Mouse (Mus musculus) midbrain, embryonic 13.5 days (tissue): ENCODE results near the gene Pafah1b3. TPM values are rescaled to one million over a fixed set of nuclear protein-coding genes. Genes with fewer than 3 reads are reported as not detected.
"Not testable (repeated sequence)": the region's sequence is repeated elsewhere in the genome, so short reads cannot be mapped to it uniquely, and the experiment has no call there.

Experiments
- ATAC-seq: fragments of 200-750 bp; cut with Nextera tagmentation; 2 replicates; pipeline ENCODE4 v1.8.0; 2017; ENCODE audit warnings: mild to moderate bottlenecking, moderate TSS enrichment, moderate library complexity
- H3K27ac ChIP-seq: fragments of 300-500 bp; sonication (generic); 2 replicates; pipeline ENCODE4 v1.5.1; 2015; ENCODE audit warnings: inconsistent platforms, mild to moderate bottlenecking, moderate library complexity
- H3K27me3 ChIP-seq: fragments of 300-500 bp; sonication (generic); 2 replicates; pipeline ENCODE4 v1.6.1; 2015; ENCODE audit warnings: mild to moderate bottlenecking, inconsistent platforms
- H3K36me3 ChIP-seq: fragments of 300-500 bp; sonication (generic); 2 replicates; pipeline ENCODE4 v1.6.1; 2015; ENCODE audit warnings: mild to moderate bottlenecking, inconsistent platforms
- H3K4me1 ChIP-seq: fragments of 300-500 bp; sonication (generic); replicated peaks from 2 replicates; pipeline ENCODE4 v1.6.1; 2015; ENCODE audit warnings: inconsistent platforms
- H3K4me2 ChIP-seq: fragments of 300-500 bp; sonication (generic); replicated peaks from 2 replicates; pipeline ENCODE4 v1.6.1; 2015; ENCODE audit warnings: moderate library complexity, mild to moderate bottlenecking, inconsistent platforms
- H3K4me3 ChIP-seq: fragments of 300-500 bp; sonication (generic); replicated peaks from 2 replicates; pipeline ENCODE4 v1.5.1; 2015; ENCODE audit warnings: mild to moderate bottlenecking, inconsistent platforms
- H3K9ac ChIP-seq: fragments of 300-500 bp; sonication (generic); replicated peaks from 2 replicates; pipeline ENCODE4 v1.6.1; 2015; ENCODE audit warnings: mild to moderate bottlenecking, inconsistent platforms
- H3K9me3 ChIP-seq: fragments of 300-500 bp; sonication (generic); 2 replicates; pipeline ENCODE4 v1.6.1; 2016; ENCODE audit warnings: mild to moderate bottlenecking, inconsistent platforms
- WGBS: fragments of 180-500 bp; shearing (Covaris S2); methylation state at CpG from one replicate; pipeline ENCODE4 v1.1.7; 2015; 5-methylcytosine and 5-hydroxymethylcytosine counted together
- polyA plus RNA-seq: library from polyadenylated mRNA; unstranded; fragments of >200 nt; fragmentation: Nextera tagmentation; extraction: Ambion mirVana; gene quantifications from 2 replicates; pipeline ENCODE4 v1.2.1, GENCODE M21; 2015

The Pafah1b3 gene
- 665 and 668 TPM in 2 replicates for polyA plus RNA-seq

DNA sequence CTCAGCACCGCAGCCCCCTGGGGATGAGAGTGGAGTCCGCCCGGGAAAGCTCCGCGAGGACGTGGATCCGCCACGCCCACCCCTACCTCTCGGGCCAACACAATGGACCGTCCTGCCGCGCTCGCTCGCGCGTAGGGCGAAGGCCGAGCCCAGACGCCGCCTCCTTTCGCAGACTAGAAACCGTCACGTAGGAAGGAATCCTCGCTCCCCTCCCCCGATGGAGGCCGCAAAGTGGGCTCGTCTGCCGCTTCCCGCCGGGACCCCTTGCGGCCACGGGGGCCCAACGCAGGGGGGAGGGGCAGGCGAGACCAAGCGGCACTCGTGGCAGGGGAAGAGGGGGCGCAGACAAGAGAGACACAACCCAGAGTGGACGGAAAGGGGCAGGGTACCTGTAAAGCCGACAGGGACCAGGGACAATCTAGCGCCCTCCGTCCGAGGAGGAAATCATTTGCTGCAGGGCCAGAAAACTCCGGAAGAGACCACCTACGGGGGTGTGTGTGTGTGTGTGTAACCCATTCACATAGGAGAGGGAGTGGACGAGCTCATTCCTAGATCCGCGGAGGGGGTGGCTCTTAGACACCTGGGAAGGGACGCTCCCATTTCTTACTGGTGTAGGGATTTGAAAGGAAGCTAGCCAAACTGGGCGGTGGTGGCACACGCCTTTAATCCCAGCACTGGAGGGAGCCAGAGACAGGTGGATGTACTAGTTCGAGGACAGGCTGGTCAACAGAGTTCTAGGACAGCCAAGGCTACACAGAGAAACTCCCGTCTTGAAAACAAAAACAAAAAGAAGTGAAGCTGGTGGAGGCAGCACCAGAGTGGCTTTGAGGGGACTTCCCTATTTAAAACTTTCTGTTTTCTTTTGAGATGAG lies at the start of gene Pafah1b3:
Pafah1b3 (minus strand) TSS at position 533 of the 872 bp plus-strand sequence.
- Histone ChIP-seq H3K9ac (peak within 1 kb of the TSS; percentile 97), H3K27me3 (no peaks in the 10 kb centered on the region; the same call in 1 of the 2 replicates), H3K27ac (peak within 1 kb of the TSS; percentile 99), H3K9me3 (no peaks in the 10 kb centered on the region), H3K36me3 (peaks cover 35% of the 10 kb centered on the region), H3K4me2 (peak within 1 kb of the TSS; percentile 74), H3K4me3 (peak within 1 kb of the TSS; percentile 90), H3K4me1 (peaks cover 36% of the 10 kb centered on the region)
- WGBS: under 1% methylated on average over 52 of the region's 52 CpGs
- peak; percentile 91 for ATAC-seq

DNA sequence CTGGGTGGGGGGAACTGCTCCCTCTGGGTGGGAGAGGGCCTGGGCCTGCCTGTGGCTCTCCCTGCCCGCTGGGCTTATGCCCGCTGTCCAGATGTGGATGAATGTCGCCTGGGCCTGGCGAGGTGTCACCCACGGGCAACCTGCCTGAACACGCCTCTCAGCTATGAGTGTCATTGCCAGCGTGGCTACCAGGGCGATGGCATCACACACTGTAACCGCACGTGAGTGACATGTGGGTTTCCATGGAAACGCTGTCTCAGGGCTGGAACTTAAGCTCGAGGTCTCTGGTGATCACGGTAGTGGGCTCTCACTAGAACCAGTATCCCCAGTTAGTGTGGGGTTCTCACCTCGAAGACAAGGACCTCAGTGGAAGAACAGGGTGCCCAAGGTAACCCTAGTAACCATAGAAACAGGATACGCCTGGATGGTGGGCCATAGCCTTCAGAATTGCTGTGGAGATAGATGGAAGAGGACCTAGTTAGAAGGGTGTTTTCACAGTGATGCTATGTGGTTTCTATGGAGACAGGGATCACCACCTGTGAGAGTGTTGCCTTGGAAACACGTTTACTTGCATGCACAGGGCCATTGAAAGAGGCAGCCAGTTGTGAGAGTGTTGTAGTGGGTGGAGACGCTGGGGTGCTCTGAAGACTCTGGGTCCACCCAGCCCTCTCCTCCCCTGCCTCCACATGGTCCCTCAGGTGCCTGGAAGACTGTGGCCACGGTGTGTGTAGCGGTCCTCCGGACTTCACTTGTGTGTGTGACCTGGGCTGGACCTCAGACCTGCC lies 43.4 kb upstream of the Pafah1b3 start:
- Histone ChIP-seq H3K27me3 (no peaks in the 10 kb centered on the region), H3K9ac (no peak overlapping the region), H3K4me1 (peaks cover 7% of the 10 kb centered on the region), H3K9me3 (no peaks in the 10 kb centered on the region), H3K27ac (no peak overlapping the region), H3K36me3 (peaks cover 80% of the 10 kb centered on the region), H3K4me2 (no peak overlapping the region), H3K4me3 (no peak overlapping the region)
- WGBS: 69% methylated on average over 19 of the region's 20 CpGs
- peak; percentile 65 for ATAC-seq

DNA sequence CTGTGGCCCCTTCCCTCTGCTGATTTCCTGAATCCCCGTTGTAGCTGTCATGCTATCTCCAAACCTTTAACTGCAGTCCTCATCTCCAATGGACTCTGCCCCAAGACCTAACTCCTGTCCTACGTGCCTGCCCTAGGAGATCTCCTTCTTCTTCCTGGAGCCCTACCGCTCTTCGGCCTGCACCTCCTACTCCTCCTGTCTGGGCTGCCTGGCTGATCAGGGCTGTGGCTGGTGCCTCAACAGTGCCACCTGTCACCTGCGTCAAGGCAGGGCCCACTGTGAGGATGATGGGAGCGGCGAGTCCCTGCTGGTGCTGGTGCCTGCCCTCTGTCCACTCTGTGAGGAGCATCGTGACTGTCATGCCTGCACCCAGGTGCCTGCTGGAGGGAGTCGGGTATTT lies 41.5 kb upstream of the Pafah1b3 start:
- Histone ChIP-seq H3K9ac (no peak overlapping the region), H3K36me3 (peaks cover 84% of the 10 kb centered on the region)

DNA sequence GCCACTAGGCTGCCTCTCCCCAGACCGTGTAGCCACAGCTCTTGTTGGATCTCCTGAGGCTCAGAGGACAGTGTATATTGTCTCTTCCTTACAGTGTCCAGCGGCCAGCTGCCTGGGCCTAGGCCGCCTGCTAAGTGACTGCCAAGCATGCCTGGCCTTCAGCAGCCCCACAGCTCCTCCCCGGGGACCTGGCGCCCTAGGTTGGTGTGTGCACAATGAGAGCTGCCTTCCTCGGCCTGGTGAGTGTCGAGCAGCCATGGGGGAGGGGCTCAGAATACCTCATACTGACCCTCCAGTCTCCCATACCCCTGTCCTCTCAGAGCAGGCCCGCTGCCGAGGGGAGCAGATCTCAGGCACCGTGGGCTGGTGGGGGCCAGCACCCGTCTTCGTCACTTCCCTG lies 36.7 kb upstream of the Pafah1b3 start:
- H3K27ac ChIP-seq: no peak overlapping the region
- H3K36me3 ChIP-seq: peaks cover 75% of the 10 kb centered on the region
- no peak overlapping the region for H3K4me3 ChIP-seq
- H3K4me1 ChIP-seq: 0 out of 2 replicates have a peak, but pooled peaks cover 3% of the 10 kb centered on the region
- H3K9me3 ChIP-seq: no peaks in the 10 kb centered on the region
- 84% methylated on average over 12 of the region's 12 CpGs for WGBS
- H3K4me2 ChIP-seq: no peak overlapping the region
- H3K9ac ChIP-seq: no peak overlapping the region
- ATAC-seq: peak; percentile 35
- H3K27me3 ChIP-seq: no peaks in the 10 kb centered on the region

More for the DNA sequence above, 41.5 kb upstream of the Pafah1b3 start:
- Histone ChIP-seq H3K27ac (no peak overlapping the region), H3K27me3 (no peaks in the 10 kb centered on the region), H3K4me1 (peaks cover 7% of the 10 kb centered on the region), H3K4me3 (no peak overlapping the region), H3K9me3 (no peaks in the 10 kb centered on the region), H3K4me2 (no peak overlapping the region)
- WGBS: 91% methylated on average over 9 of the region's 9 CpGs
- ATAC-seq: no peak

DNA sequence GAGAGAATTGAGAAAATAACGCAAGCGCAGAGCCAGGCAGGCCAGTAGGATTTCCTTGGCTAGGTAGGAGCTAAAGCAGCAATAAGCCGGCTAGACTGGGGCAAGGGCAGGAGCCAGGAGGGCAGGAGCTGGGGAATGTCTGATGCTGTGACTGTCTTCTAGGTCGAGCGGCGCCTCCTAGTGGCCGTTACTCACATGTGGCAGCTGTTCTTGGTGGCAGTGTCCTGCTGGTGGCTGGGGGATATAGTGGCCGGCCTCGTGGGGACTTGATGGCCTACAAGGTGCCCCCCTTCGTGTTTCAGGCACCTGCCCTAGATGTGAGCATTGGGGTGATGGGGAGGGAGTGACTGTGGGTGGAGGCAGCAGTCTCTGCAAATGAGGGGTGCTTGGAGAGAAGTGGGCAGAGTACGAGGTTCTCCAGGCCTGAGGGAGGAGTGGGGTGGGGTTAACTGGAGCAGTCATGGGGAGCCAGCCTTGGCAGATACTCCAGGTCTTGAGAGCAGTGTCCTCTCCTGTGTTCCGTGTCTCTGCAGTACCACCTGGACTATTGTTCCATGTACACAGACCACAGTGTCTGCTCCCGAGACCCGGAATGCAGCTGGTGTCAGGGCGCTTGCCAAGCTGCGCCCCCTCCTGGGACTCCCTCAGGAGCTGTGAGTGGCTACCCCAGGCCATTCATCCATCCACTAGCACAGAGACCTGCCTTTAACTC lies 36.0 kb upstream of the Pafah1b3 start:
- peaks cover 75% of the 10 kb centered on the region for H3K36me3 ChIP-seq
- no peak overlapping the region for H3K27ac ChIP-seq
- peak; percentile 76 for ATAC-seq
- no peak overlapping the region for H3K4me3 ChIP-seq
- no peak overlapping the region for H3K9ac ChIP-seq
- no peaks in the 10 kb centered on the region for H3K9me3 ChIP-seq
- WGBS: 41% methylated on average over 16 of the region's 16 CpGs
- 0 out of 2 replicates have a peak, but pooled peaks cover 3% of the 10 kb centered on the region for H3K4me1 ChIP-seq
- H3K27me3 ChIP-seq: no peaks in the 10 kb centered on the region
- H3K4me2 ChIP-seq: no peak overlapping the region

DNA sequence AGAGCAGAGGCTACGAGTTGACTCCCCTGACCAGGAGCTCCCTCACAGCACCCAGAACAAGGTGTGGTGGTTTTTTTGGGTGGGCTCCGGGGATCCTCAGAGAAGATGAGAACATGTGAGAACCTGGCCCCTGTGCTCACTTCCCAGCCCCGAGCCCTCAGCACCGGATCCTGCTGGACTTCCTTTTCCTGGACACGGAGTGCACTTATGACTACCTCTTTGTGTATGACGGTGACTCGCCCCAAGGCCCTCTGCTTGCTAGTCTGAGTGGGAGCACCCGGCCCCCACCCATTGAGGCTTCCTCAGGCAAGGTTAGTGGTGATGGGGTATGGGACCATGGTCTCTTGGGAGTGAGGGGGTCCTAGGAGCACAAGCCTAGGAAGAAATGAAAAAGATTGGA lies 28.4 kb upstream of the Pafah1b3 start:
- H3K4me1 ChIP-seq: peaks cover 10% of the 10 kb centered on the region
- H3K9ac ChIP-seq: no peak overlapping the region
- H3K9me3 ChIP-seq: no peaks in the 10 kb centered on the region
- no peak overlapping the region for H3K4me2 ChIP-seq
- WGBS: 95% methylated on average over 8 of the region's 8 CpGs
- H3K4me3 ChIP-seq: no peak overlapping the region
- ATAC-seq: no peak
- peaks cover 42% of the 10 kb centered on the region for H3K36me3 ChIP-seq
- no peak overlapping the region for H3K27ac ChIP-seq
- H3K27me3 ChIP-seq: no peaks in the 10 kb centered on the region

DNA sequence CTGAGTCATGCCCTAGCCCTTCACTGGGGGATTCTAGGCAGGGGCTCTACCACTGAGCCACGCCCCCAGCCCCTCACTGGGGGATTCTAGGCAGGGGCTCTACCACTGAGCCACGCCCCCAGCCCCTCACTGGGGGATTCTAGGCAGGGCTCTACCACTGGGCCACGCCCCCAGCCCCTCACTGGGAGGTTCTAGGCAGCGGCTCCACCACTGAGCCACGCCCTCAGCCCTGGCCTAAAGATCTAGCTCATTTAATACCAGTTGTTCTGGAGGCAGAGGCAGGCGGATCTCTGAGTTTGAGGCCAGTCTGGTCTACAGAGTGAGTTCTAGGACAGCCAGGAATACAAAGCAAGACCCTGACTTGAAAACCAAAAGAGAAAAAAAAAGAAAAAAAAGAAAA lies 27.6 kb upstream of the Pafah1b3 start:
- 94% methylated on average over 6 of the region's 6 CpGs for WGBS
- H3K9ac ChIP-seq, H3K27ac ChIP-seq, ATAC-seq, H3K9me3 ChIP-seq, H3K27me3 ChIP-seq, H3K4me3 ChIP-seq, H3K4me2 ChIP-seq: not testable (repeated sequence)
- H3K36me3 ChIP-seq: peaks cover 34% of the 10 kb centered on the region
- peaks cover 14% of the 10 kb centered on the region for H3K4me1 ChIP-seq

DNA sequence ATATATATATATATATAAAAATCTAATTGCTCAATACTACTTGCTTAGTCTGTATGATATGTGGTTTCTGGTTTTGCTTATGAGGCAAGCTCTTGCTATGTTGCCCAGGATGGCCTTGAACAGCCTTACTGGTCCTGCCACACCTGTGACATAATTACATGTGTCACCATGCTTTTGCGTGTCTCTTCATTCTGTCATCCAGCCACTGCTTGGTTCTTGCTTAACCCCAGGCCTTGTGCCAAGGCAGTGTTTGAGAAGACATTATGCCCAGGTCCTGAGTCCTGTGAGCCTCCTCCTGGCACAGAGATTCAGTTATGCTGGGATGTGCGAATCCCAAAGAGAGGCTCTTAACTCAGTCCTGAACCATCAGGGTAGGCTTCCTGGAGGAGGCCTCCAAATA lies 25.4 kb upstream of the Pafah1b3 start:
- Histone ChIP-seq H3K9me3 (no peaks in the 10 kb centered on the region), H3K27me3 (no peaks in the 10 kb centered on the region), H3K27ac (no peak overlapping the region), H3K9ac (no peak overlapping the region), H3K4me3 (no peak overlapping the region), H3K4me2 (no peak overlapping the region), H3K4me1 (peaks cover 22% of the 10 kb centered on the region), H3K36me3 (peaks cover 21% of the 10 kb centered on the region)
- ATAC-seq: no peak
- 89% methylated on average over 2 of the region's 2 CpGs for WGBS

DNA sequence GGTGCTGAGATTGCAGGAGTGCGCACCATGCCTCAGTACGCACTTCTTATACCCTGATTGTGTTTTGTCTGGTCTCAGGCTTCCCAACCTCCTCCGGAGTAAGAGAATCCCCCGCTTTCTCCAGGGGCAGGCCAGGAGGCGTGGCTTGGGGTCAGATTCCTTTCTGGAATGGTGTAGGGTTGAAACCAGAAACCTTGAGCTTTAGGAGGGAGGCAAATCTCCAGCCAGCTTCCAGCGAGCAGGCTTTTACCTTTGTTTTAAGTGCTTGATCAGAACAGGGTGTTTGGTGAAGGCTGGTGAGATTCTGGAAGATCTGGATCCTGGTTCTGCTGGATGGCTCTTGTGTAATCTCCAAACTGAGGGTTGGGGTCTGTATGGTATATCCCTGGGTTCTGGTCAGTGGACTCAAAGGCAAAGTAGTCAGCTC lies 24.3 kb upstream of the Pafah1b3 start:
- Histone ChIP-seq H3K9me3 (no peaks in the 10 kb centered on the region), H3K9ac (no peak overlapping the region), H3K36me3 (peaks cover 11% of the 10 kb centered on the region; the same call in 1 of the 2 replicates), H3K4me2 (peak overlapping the region; percentile 16; the same call in 1 of the 2 replicates), H3K4me1 (peaks cover 34% of the 10 kb centered on the region), H3K27ac (peak overlapping the region; percentile 21; the same call in 1 of the 2 replicates), H3K4me3 (no peak overlapping the region), H3K27me3 (no peaks in the 10 kb centered on the region)
- 4% methylated on average over 6 of the region's 6 CpGs for WGBS
- ATAC-seq: no peak

DNA sequence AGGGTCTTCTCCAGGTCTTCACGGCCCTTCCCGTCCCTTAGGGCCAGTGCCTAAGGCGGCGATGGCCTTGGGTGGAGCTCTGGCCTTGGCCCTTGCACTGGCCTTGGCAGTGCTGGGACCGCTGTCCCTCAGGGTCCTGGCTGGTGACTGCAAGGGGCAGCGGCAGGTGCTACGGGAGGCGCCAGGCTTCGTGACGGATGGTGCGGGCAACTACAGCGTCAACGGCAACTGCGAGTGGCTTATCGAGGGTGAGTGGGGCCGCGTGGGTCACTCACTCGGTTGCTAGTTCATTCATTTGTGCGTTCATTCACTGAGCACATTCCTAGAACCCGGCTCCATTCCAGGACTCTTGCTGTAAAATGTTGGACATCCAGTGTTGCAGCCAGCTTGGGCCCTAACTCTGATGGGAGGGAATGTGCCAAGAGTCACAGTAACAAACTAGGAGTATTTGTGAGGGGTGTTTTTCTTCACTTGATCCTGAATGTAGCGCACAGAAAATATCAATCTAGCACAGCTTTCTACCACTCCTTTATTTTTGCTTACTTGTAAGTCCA lies 19.7 kb upstream of the Pafah1b3 start:
- H3K27me3 ChIP-seq: peaks cover 34% of the 10 kb centered on the region
- no peak for ATAC-seq
- peak overlapping the region; percentile 95 for H3K4me2 ChIP-seq
- no peaks in the 10 kb centered on the region for H3K9me3 ChIP-seq
- peaks cover 54% of the 10 kb centered on the region for H3K4me1 ChIP-seq
- 14% methylated on average over 21 of the region's 21 CpGs for WGBS
- H3K9ac ChIP-seq: peak overlapping the region; percentile 89
- peak overlapping the region; percentile 73 for H3K4me3 ChIP-seq
- H3K27ac ChIP-seq: peak overlapping the region; percentile 88
- 0 out of 2 replicates have a peak, but pooled peaks cover 3% of the 10 kb centered on the region for H3K36me3 ChIP-seq
